Mouse (Mus musculus) MEL (cell line): ENCODE results near the gene Vars. TPM values are rescaled to one million over a fixed set of nuclear protein-coding genes. Genes with fewer than 3 reads are reported as not detected.
"Not testable (repeated sequence)": the region's sequence is repeated elsewhere in the genome, so short reads cannot be mapped to it uniquely, and the experiment has no call there.

Experiments used
- DNase-seq: peaks from one replicate; pipeline ENCODE4 v3.0.0; 2011; ENCODE audit warnings: low read depth, low spot score
- H3K27ac ChIP-seq: 2 replicates; pipeline ENCODE4 v1.5.1; 2012; ENCODE audit warnings: low read depth, mild to moderate bottlenecking, control low read depth, low read length, moderate library complexity; ENCODE audit not compliant: control insufficient read depth
- H3K27me3 ChIP-seq, 2 experiments: fragments of 150-350 bp in 1 of 2; sonication (generic) in 1 of 2; 2 replicates each; pipeline ENCODE4 v1.6.1; 2012; ENCODE audit warnings: low read length in 2 of 2, mild to moderate bottlenecking in 2 of 2, improper control_type of control experiment in 1 of 2, moderate library complexity in 1 of 2; ENCODE audit not compliant: insufficient read depth in 2 of 2, control insufficient read depth in 1 of 2
- H3K36me3 ChIP-seq, 2 experiments: 2 replicates each; pipeline ENCODE4 v1.6.1; 2012 to 2014; ENCODE audit warnings: low read length in 2 of 2, improper control_type of control experiment in 1 of 2, inconsistent platforms in 1 of 2, mild to moderate bottlenecking in 1 of 2; ENCODE audit not compliant: insufficient read depth in 2 of 2, control insufficient read depth in 1 of 2
- H3K4me1 ChIP-seq, 2 experiments: fragments of 150-350 bp in 1 of 2; sonication (generic) in 1 of 2; 2 replicates each; pipeline ENCODE4 v1.6.1; 2012; ENCODE audit warnings: low read length in 2 of 2, improper control_type of control experiment in 1 of 2, mild to moderate bottlenecking in 1 of 2; ENCODE audit not compliant: insufficient read depth in 2 of 2, control insufficient read depth in 1 of 2
- H3K4me3 ChIP-seq, 2 experiments: fragments of 150-350 bp in 1 of 2; sonication (generic) in 1 of 2; 2 replicates each; pipeline ENCODE4 v1.5.1; 2012; ENCODE audit warnings: low read depth in 2 of 2, low read length in 2 of 2, mild to moderate bottlenecking in 2 of 2, moderate library complexity in 2 of 2, control low read depth in 1 of 2, improper control_type of control experiment in 1 of 2; ENCODE audit not compliant: control insufficient read depth in 1 of 2, insufficient read depth in 1 of 2
- H3K79me2 ChIP-seq: 2 replicates; pipeline ENCODE4 v1.6.1; 2012; ENCODE audit warnings: mild to moderate bottlenecking, low read length, moderate library complexity; ENCODE audit not compliant: control insufficient read depth, poor library complexity, insufficient read depth
- H3K9ac ChIP-seq: 2 replicates; pipeline ENCODE4 v1.6.1; 2012; ENCODE audit warnings: low read depth, mild to moderate bottlenecking, control low read depth, low read length, moderate library complexity; ENCODE audit not compliant: control insufficient read depth, poor library complexity, severe bottlenecking
- H3K9me3 ChIP-seq: fragments of 150-350 bp; sonication (generic); replicated peaks from 2 replicates; pipeline ENCODE4 v1.6.1; 2012; ENCODE audit warnings: mild to moderate bottlenecking, low read length, improper control_type of control experiment, moderate library complexity; ENCODE audit not compliant: insufficient read depth
- CHD1 ChIP-seq: IDR thresholded peaks from 2 replicates; pipeline ENCODE4 v1.6.1; 2012; ENCODE audit warnings: low read depth, mild to moderate bottlenecking, inconsistent platforms, low read length, improper control_type of control experiment
- ETS1 ChIP-seq: IDR thresholded peaks from 2 replicates; pipeline ENCODE4 v1.6.1; 2012; ENCODE audit warnings: low read depth, mild to moderate bottlenecking, inconsistent platforms, low read length, improper control_type of control experiment, moderate library complexity
- JUND ChIP-seq: IDR thresholded peaks from 2 replicates; pipeline ENCODE4 v1.6.1; 2011; ENCODE audit warnings: low read depth, mild to moderate bottlenecking, improper control_type of control experiment, low read length
- KAT2A ChIP-seq: conservative IDR thresholded peaks from 2 replicates; pipeline ENCODE4 v1.6.1; 2012; ENCODE audit warnings: low read depth, low read length, improper control_type of control experiment, inconsistent platforms
- MAFK ChIP-seq: IDR thresholded peaks from 2 replicates; pipeline ENCODE4 v1.6.1; 2011; ENCODE audit warnings: low read depth, mild to moderate bottlenecking, low read length, improper control_type of control experiment, borderline replicate concordance
- MXI1 ChIP-seq: IDR thresholded peaks from 2 replicates; pipeline ENCODE4 v1.6.1; 2011; ENCODE audit warnings: mild to moderate bottlenecking, low read depth, low read length, improper control_type of control experiment
- MYB ChIP-seq: IDR thresholded peaks from 2 replicates; pipeline ENCODE4 v1.6.1; 2011; ENCODE audit warnings: mild to moderate bottlenecking, low read depth, low read length, improper control_type of control experiment
- NELFE ChIP-seq: IDR thresholded peaks from 2 replicates; pipeline ENCODE4 v1.6.1; 2011; ENCODE audit warnings: low read depth, low read length, improper control_type of control experiment
- POLR2A ChIP-seq, 2 experiments: IDR thresholded peaks; 2 replicates each; pipeline ENCODE4 v1.6.1; 2011 to 2012; ENCODE audit warnings: low read length in 2 of 2, mild to moderate bottlenecking in 2 of 2, control low read depth in 1 of 2, improper control_type of control experiment in 1 of 2, low read depth in 1 of 2, moderate library complexity in 1 of 2; ENCODE audit not compliant: control insufficient read depth in 1 of 2, insufficient read depth in 1 of 2, poor library complexity in 1 of 2
- POLR2AphosphoS2 ChIP-seq: IDR thresholded peaks from 2 replicates; pipeline ENCODE4 v1.6.1; 2011; ENCODE audit warnings: low read length, improper control_type of control experiment
- TBP ChIP-seq: IDR thresholded peaks from 2 replicates; pipeline ENCODE4 v1.8.0; 2011; ENCODE audit warnings: low read depth, low read length, improper control_type of control experiment
- ZMIZ1 ChIP-seq: IDR thresholded peaks from 2 replicates; pipeline ENCODE4 v1.6.1; 2012; ENCODE audit warnings: low read depth, mild to moderate bottlenecking, inconsistent platforms, low read length, improper control_type of control experiment, moderate library complexity
- ZNF384 ChIP-seq: IDR thresholded peaks from 2 replicates; pipeline ENCODE4 v1.6.1; 2012; ENCODE audit warnings: low read depth, mild to moderate bottlenecking, inconsistent platforms, low read length, improper control_type of control experiment
- polyA plus RNA-seq, 2 experiments: library from polyadenylated mRNA; stranded (reverse) in 1 of 2; unstranded in 1 of 2; fragments of >175 nt in 1 of 2; fragments of >200 nt in 1 of 2; gene quantifications; 2 replicates each; pipeline versions ENCODE4 v1.2.1 to v1.2.4; 2012; ENCODE audit warnings: low replicate concordance in 2 of 2, low read depth in 1 of 2; ENCODE audit not compliant: insufficient read length in 2 of 2, insufficient read depth in 1 of 2, missing spikeins in 1 of 2
- total RNA-seq: library from RNA; depleted of rRNA; stranded (reverse); fragments of 300-350 nt; gene quantifications from 2 replicates; pipeline ENCODE4 v1.2.3, GENCODE M21; 2012

Vars gene
- total and polyA plus RNA-seq, 3 experiments: 149 to 251 TPM; not detected in 1

DNA sequence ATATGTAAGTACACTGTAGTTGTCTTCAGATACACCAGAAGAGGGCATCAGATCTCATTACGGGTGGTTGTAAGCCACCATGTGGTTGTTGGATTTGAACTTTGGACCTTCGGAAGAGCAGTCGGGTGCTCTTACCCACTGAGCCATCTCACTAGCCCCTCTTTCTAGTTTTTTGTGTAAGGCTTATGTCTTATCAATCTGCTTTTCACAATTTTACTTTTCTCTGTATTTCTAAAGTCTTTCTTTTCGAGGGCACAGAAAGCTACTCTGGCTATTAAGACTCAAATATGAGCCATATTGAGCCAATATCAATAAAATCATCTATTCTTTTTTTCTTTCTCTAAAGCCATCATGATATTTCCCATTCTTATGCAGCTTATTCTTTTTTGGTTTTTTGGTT, 5.6 kb upstream of the Vars start:
- H3K27me3 ChIP-seq, H3K9me3 ChIP-seq, H3K4me1 ChIP-seq, H3K4me3 ChIP-seq, H3K36me3 ChIP-seq, H3K9ac ChIP-seq: not testable (repeated sequence)
- DNase-seq: peak; percentile 58
- peak overlapping the region; percentile 40 for H3K27ac ChIP-seq
- peaks cover 33% of the 10 kb centered on the region for H3K79me2 ChIP-seq
- TF ChIP-seq ZNF384 (0 out of 2 replicates have a peak, but pooled peaks have one; percentile 5), ZMIZ1 (peak; percentile 41; the same call in 1 of the 2 replicates), TBP (peak; percentile 71)

DNA sequence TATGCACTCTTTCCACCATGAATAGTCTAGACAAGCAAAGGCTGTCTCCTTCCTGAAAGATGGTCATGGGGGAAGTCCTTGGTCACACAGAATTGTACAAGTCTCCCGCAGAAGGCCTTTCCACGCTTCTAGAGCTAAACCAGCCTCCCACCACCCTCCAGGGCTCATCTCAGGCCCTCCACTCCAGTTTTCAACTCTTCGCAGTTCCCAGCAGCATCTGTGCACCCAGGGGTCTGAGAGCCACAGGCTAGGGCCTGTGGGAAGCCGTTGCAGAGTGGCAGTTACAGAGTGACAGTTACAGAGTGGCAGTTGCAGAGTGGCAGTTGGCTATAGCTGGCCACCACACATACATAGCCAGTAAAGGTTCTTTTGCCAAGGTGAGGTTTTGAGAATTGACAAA, 4.9 kb upstream of the Vars start:
- H3K9ac ChIP-seq: peak overlapping the region; percentile 4; the same call in 1 of the 2 replicates
- H3K27ac ChIP-seq: peak overlapping the region; percentile 73
- not testable (repeated sequence) for H3K36me3 ChIP-seq

DNA sequence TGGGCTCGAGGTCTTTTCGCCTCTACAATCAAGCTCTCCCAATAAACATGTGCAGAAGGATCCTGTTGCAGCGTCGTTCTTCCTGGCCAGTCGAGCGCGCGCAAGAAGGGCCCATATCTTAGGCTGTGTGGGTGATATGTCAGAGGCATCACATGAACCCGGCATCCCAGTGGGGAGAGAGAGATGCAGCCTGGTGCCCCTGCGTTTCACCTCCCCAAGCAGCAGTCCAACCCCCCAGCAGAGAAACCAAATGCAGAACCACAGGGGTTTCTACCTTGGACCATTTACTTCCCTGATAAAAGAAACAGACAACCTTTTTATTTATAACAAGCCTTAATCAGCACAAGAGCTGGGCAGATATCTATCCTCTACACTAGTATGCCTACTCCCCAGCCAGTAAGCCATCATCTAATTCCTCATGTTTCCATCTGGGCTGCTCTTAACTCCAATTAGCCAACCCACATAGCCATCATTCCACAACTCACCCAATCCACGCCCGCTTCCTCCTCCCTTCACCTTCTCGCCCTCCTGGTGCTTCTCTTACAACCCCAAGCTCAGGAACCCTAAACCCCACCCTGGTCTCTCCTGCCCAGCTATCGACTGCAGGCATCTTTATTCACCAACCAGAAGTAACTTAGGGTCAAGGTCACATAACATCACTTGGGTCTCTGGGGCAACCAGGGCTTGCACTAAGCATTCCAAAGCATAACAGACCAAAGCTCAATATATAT, 4.2 kb upstream of the Vars start:
- no peaks in the 10 kb centered on the region; a peak in 2 of 4 replicates for H3K36me3 ChIP-seq
- H3K27me3 ChIP-seq: no peaks in the 10 kb centered on the region
- H3K9ac ChIP-seq: peak overlapping the region; percentile 98
- DNase-seq: peak; percentile 73
- H3K27ac ChIP-seq: peak overlapping the region; percentile 99
- TF ChIP-seq JUND: no peak
- peak; percentile 79 for TF ChIP-seq MYB
- peak; percentile 94 for TF ChIP-seq POLR2AphosphoS2
- no peak for TF ChIP-seq MAFK
- peak; percentile 29 to 64; a peak in 1 of 4 replicates for TF ChIP-seq POLR2A (IDR thresholded peaks at IDR 0.05; ENCODE audit: control insufficient read depth in 1 of 2, insufficient read depth in 1 of 2, low read depth in 1 of 2, low read length in 2 of 2, poor library complexity in 1 of 2)
- peak; percentile 62 for TF ChIP-seq ZMIZ1
- TF ChIP-seq TBP: peak; percentile 39; the same call in 1 of the 2 replicates
- TF ChIP-seq, all 39 proteins: peak for 5
- peak overlapping the region; percentile 70 to 86 for H3K4me3 ChIP-seq
- H3K4me1 ChIP-seq: no peaks in the 10 kb centered on the region
- H3K9me3 ChIP-seq: no peaks in the 10 kb centered on the region
- peaks cover 41% of the 10 kb centered on the region for H3K79me2 ChIP-seq

More for the DNA sequence above, 4.9 kb upstream of the Vars start:
- not testable (repeated sequence) for H3K27me3 ChIP-seq, H3K9me3 ChIP-seq, H3K4me1 ChIP-seq, H3K4me3 ChIP-seq
- peaks cover 35% of the 10 kb centered on the region for H3K79me2 ChIP-seq
- peak; percentile 61 for DNase-seq
- TF ChIP-seq MXI1: 0 out of 2 replicates have a peak, but pooled peaks have one; percentile 34
- TF ChIP-seq ETS1: 0 out of 2 replicates have a peak, but pooled peaks have one; percentile 11
- TF ChIP-seq MYB: peak; percentile 84; the same call in 1 of the 2 replicates
- peak; percentile 47 for TF ChIP-seq NELFE
- TF ChIP-seq KAT2A: 0 out of 2 replicates have a peak, but pooled peaks have one; percentile 12
- TF ChIP-seq POLR2A (IDR thresholded peaks at IDR 0.05; ENCODE audit: control insufficient read depth in 1 of 2, insufficient read depth in 1 of 2, low read depth in 1 of 2, low read length in 2 of 2, poor library complexity in 1 of 2): peak; percentile 45 to 58; a peak in 1 of 4 replicates
- TF ChIP-seq CHD1: 0 out of 2 replicates have a peak, but pooled peaks have one; percentile 66
